Mouse (Mus musculus) neural tube, embryonic 13.5 days (tissue): Measurements from ENCODE around the gene Krt6a. TPM values are rescaled to one million over a fixed set of nuclear protein-coding genes. Genes with fewer than 3 reads are reported as not detected.

Source experiments
- ATAC-seq: fragments of 200-750 bp; cut with Nextera tagmentation; 2 replicates; pipeline ENCODE4 v1.8.0; 2017; ENCODE audit warnings: low read depth, mild to moderate bottlenecking, moderate TSS enrichment, moderate library complexity
- H3K27ac ChIP-seq: fragments of 300-500 bp; sonication (generic); replicated peaks from 2 replicates; pipeline ENCODE4 v1.5.1; 2015; ENCODE audit warnings: moderate library complexity, mild to moderate bottlenecking, inconsistent platforms
- H3K27me3 ChIP-seq: fragments of 300-500 bp; sonication (generic); 2 replicates; pipeline ENCODE4 v1.6.1; 2015; ENCODE audit warnings: mild to moderate bottlenecking, inconsistent platforms
- H3K36me3 ChIP-seq: fragments of 300-500 bp; sonication (generic); 2 replicates; pipeline ENCODE4 v1.6.1; 2015; ENCODE audit warnings: mild to moderate bottlenecking, inconsistent platforms
- H3K4me1 ChIP-seq: fragments of 300-500 bp; sonication (generic); replicated peaks from 2 replicates; pipeline ENCODE4 v1.6.1; 2015; ENCODE audit warnings: inconsistent platforms
- H3K4me2 ChIP-seq: fragments of 300-500 bp; sonication (generic); 2 replicates; pipeline ENCODE4 v1.6.1; 2015; ENCODE audit warnings: inconsistent platforms, mild to moderate bottlenecking, moderate library complexity
- H3K4me3 ChIP-seq: fragments of 300-500 bp; sonication (generic); 2 replicates; pipeline ENCODE4 v1.5.1; 2015; ENCODE audit warnings: mild to moderate bottlenecking, inconsistent platforms
- H3K9ac ChIP-seq: fragments of 300-500 bp; sonication (generic); 2 replicates; pipeline ENCODE4 v1.6.1; 2015; ENCODE audit warnings: moderate library complexity, mild to moderate bottlenecking, inconsistent platforms
- H3K9me3 ChIP-seq: fragments of 300-500 bp; sonication (generic); 2 replicates; pipeline ENCODE4 v1.6.1; 2016; ENCODE audit warnings: inconsistent platforms
- WGBS: fragments of 180-500 bp; shearing (Covaris S2); methylation state at CpG from one replicate; pipeline ENCODE4 v1.1.7; 2015; 5-methylcytosine and 5-hydroxymethylcytosine counted together
- polyA plus RNA-seq: library from polyadenylated mRNA; unstranded; fragments of >200 nt; fragmentation: Nextera tagmentation; extraction: Ambion mirVana; gene quantifications from 2 replicates; pipeline ENCODE4 v1.2.1, GENCODE M21; 2015

Gene Krt6a
- 0.12 TPM in 1 of 2 replicates, not detected in the other for polyA plus RNA-seq

- no peak within 1 kb of the TSS for H3K9ac ChIP-seq
- WGBS, result 84% methylated on average over 5 of the region's 5 CpGs
- no peak for ATAC-seq
- H3K27me3 ChIP-seq, result no peaks in the 10 kb centered on the region
- no peaks in the 10 kb centered on the region for H3K4me1 ChIP-seq
- no peak within 1 kb of the TSS for H3K4me3 ChIP-seq
- no peaks in the 10 kb centered on the region for H3K36me3 ChIP-seq
- no peak within 1 kb of the TSS for H3K27ac ChIP-seq
- no peak within 1 kb of the TSS for H3K4me2 ChIP-seq
- no peaks in the 10 kb centered on the region for H3K9me3 ChIP-seq
Measured at GRCm38 (mm10) chr15:101694207-101694606, at the start of gene Krt6a. Gene Krt6a (minus strand): TSS chr15:101694307.

GRCm38 (mm10) chr15:101742711-101743110 lies 48.6 kb upstream of the Krt6a start, which contains the start of gene Krt71:
Gene Krt71 (minus strand): TSS chr15:101743109.
- Histone ChIP-seq H3K9me3 (no peaks in the 10 kb centered on the region), H3K4me1 (no peaks in the 10 kb centered on the region), H3K9ac (no peak within 1 kb of the TSS), H3K27me3 (peaks cover 8% of the 10 kb centered on the region), H3K4me2 (no peak within 1 kb of the TSS), H3K4me3 (no peak within 1 kb of the TSS), H3K27ac (no peak within 1 kb of the TSS), H3K36me3 (no peaks in the 10 kb centered on the region)
- no peak for ATAC-seq
- 59% methylated on average over 14 of the region's 14 CpGs for WGBS

- no peaks in the 10 kb centered on the region for H3K4me1 ChIP-seq
- 74% methylated on average over 7 of the region's 7 CpGs for WGBS
Measured at GRCm38 (mm10) chr15:101737786-101738185, 43.7 kb upstream of the Krt6a start.

GRCm38 (mm10) chr15:101730653-101731052 lies 36.5 kb upstream of the Krt6a start:
- no peak overlapping the region for H3K9ac ChIP-seq
- no peaks in the 10 kb centered on the region for H3K27me3 ChIP-seq
- H3K36me3 ChIP-seq, result no peaks in the 10 kb centered on the region
- H3K4me2 ChIP-seq, result no peak overlapping the region
- H3K9me3 ChIP-seq, result no peaks in the 10 kb centered on the region
- ATAC-seq, result no peak
- no peaks in the 10 kb centered on the region for H3K4me1 ChIP-seq
- no peak overlapping the region for H3K27ac ChIP-seq
- H3K4me3 ChIP-seq, result no peak overlapping the region

More at GRCm38 (mm10) chr15:101737786-101738185, 43.7 kb upstream of the Krt6a start:
- Histone ChIP-seq H3K9ac (no peak overlapping the region), H3K4me2 (no peak overlapping the region), H3K9me3 (no peaks in the 10 kb centered on the region), H3K4me3 (no peak overlapping the region), H3K27me3 (peaks cover 4% of the 10 kb centered on the region), H3K36me3 (no peaks in the 10 kb centered on the region), H3K27ac (no peak overlapping the region)
- no peak for ATAC-seq

- Histone ChIP-seq H3K4me3 (no peak overlapping the region), H3K9me3 (no peaks in the 10 kb centered on the region), H3K36me3 (no peaks in the 10 kb centered on the region), H3K27ac (no peak overlapping the region), H3K4me2 (no peak overlapping the region), H3K9ac (no peak overlapping the region), H3K27me3 (no peaks in the 10 kb centered on the region), H3K4me1 (no peaks in the 10 kb centered on the region)
- WGBS, result 75% methylated on average over 5 of the region's 5 CpGs
- no peak for ATAC-seq
Measured at GRCm38 (mm10) chr15:101724686-101725085, 30.6 kb upstream of the Krt6a start.

- H3K4me2 ChIP-seq, result no peak overlapping the region
- no peaks in the 10 kb centered on the region for H3K36me3 ChIP-seq
- no peak overlapping the region for H3K27ac ChIP-seq
- H3K27me3 ChIP-seq, result no peaks in the 10 kb centered on the region
- no peak for ATAC-seq
- H3K9ac ChIP-seq, result no peak overlapping the region
- H3K4me3 ChIP-seq, result no peak overlapping the region
- H3K9me3 ChIP-seq, result no peaks in the 10 kb centered on the region
- 83% methylated on average over 3 of the region's 3 CpGs for WGBS
- no peaks in the 10 kb centered on the region for H3K4me1 ChIP-seq
Measured at GRCm38 (mm10) chr15:101715831-101716230, 21.7 kb upstream of the Krt6a start.

GRCm38 (mm10) chr15:101714356-101714755 lies 20.2 kb upstream of the Krt6a start:
- Histone ChIP-seq H3K27me3 (no peaks in the 10 kb centered on the region), H3K27ac (no peak overlapping the region), H3K9me3 (no peaks in the 10 kb centered on the region), H3K4me3 (no peak overlapping the region), H3K36me3 (no peaks in the 10 kb centered on the region), H3K4me1 (no peaks in the 10 kb centered on the region), H3K9ac (no peak overlapping the region), H3K4me2 (no peak overlapping the region)
- ATAC-seq, result no peak
- WGBS, result 92% methylated on average over 5 of the region's 5 CpGs

- no peak overlapping the region for H3K4me3 ChIP-seq
- no peak overlapping the region for H3K4me2 ChIP-seq
- H3K27me3 ChIP-seq, result no peaks in the 10 kb centered on the region
- H3K9ac ChIP-seq, result no peak overlapping the region
- no peaks in the 10 kb centered on the region for H3K36me3 ChIP-seq
- H3K9me3 ChIP-seq, result no peaks in the 10 kb centered on the region
- no peak for ATAC-seq
- H3K4me1 ChIP-seq, result no peaks in the 10 kb centered on the region
- H3K27ac ChIP-seq, result no peak overlapping the region
- WGBS, result 80% methylated on average over 8 of the region's 8 CpGs
Measured at GRCm38 (mm10) chr15:101713731-101714130, 19.6 kb upstream of the Krt6a start.

GRCm38 (mm10) chr15:101712720-101713119 lies 18.6 kb upstream of the Krt6a start, which contains the start of gene Krt5:
Gene Krt5 (minus strand): TSS chr15:101712898.
- no peak within 1 kb of the TSS for H3K4me2 ChIP-seq
- ATAC-seq, result no peak
- H3K9me3 ChIP-seq, result no peaks in the 10 kb centered on the region
- H3K9ac ChIP-seq, result no peak within 1 kb of the TSS
- WGBS, result 76% methylated on average over 13 of the region's 13 CpGs
- no peaks in the 10 kb centered on the region for H3K4me1 ChIP-seq
- H3K27ac ChIP-seq, result no peak within 1 kb of the TSS
- H3K27me3 ChIP-seq, result no peaks in the 10 kb centered on the region
- H3K4me3 ChIP-seq, result no peak within 1 kb of the TSS
- no peaks in the 10 kb centered on the region for H3K36me3 ChIP-seq

- H3K4me3 ChIP-seq, result no peak overlapping the region
- ATAC-seq, result no peak
- H3K9ac ChIP-seq, result no peak overlapping the region
- H3K9me3 ChIP-seq, result no peaks in the 10 kb centered on the region
- no peaks in the 10 kb centered on the region; the same call in 1 of the 2 replicates for H3K27me3 ChIP-seq
- no peak overlapping the region for H3K4me2 ChIP-seq
- WGBS, result 72% methylated on average over 11 of the region's 11 CpGs
- H3K4me1 ChIP-seq, result no peaks in the 10 kb centered on the region
- no peaks in the 10 kb centered on the region for H3K36me3 ChIP-seq
- no peak overlapping the region for H3K27ac ChIP-seq
Measured at GRCm38 (mm10) chr15:101708683-101709082, 14.6 kb upstream of the Krt6a start.

- no peak for ATAC-seq
- WGBS, result 89% methylated on average over 9 of the region's 9 CpGs
- Histone ChIP-seq H3K4me1 (no peaks in the 10 kb centered on the region), H3K4me2 (no peak overlapping the region), H3K27me3 (no peaks in the 10 kb centered on the region; the same call in 1 of the 2 replicates), H3K9me3 (no peaks in the 10 kb centered on the region), H3K27ac (no peak overlapping the region), H3K4me3 (no peak overlapping the region), H3K9ac (no peak overlapping the region), H3K36me3 (no peaks in the 10 kb centered on the region)
Measured at GRCm38 (mm10) chr15:101707454-101707853, 13.3 kb upstream of the Krt6a start.

- no peaks in the 10 kb centered on the region for H3K9me3 ChIP-seq
- H3K4me3 ChIP-seq, result no peak overlapping the region
- no peak overlapping the region for H3K27ac ChIP-seq
- no peak overlapping the region for H3K4me2 ChIP-seq
- no peak overlapping the region for H3K9ac ChIP-seq
- WGBS, result 73% methylated on average over 4 of the region's 4 CpGs
- ATAC-seq, result no peak
- no peaks in the 10 kb centered on the region; the same call in 1 of the 2 replicates for H3K27me3 ChIP-seq
- H3K36me3 ChIP-seq, result no peaks in the 10 kb centered on the region
- H3K4me1 ChIP-seq, result no peaks in the 10 kb centered on the region
Measured at GRCm38 (mm10) chr15:101704066-101704465, 10.0 kb upstream of the Krt6a start.

- no peak overlapping the region for H3K27ac ChIP-seq
- H3K4me3 ChIP-seq, result no peak overlapping the region
- no peak overlapping the region for H3K9ac ChIP-seq
- WGBS, result 4% methylated on average over 2 of the region's 2 CpGs
- no peaks in the 10 kb centered on the region for H3K4me1 ChIP-seq
- H3K27me3 ChIP-seq, result no peaks in the 10 kb centered on the region
- no peaks in the 10 kb centered on the region for H3K36me3 ChIP-seq
- no peaks in the 10 kb centered on the region for H3K9me3 ChIP-seq
- no peak overlapping the region for H3K4me2 ChIP-seq
- ATAC-seq, result no peak
Measured at GRCm38 (mm10) chr15:101702380-101702779, 8.3 kb upstream of the Krt6a start.
